Mouse (Mus musculus) ES-Bruce4 (cell line): ENCODE results near the gene Coro1b. TPM values are rescaled to one million over a fixed set of nuclear protein-coding genes. Genes with fewer than 3 reads are reported as not detected.

Source experiments
- H3K27ac ChIP-seq: 2 replicates; pipeline ENCODE4 v1.5.1; 2012; ENCODE audit warnings: low read length, inconsistent platforms; ENCODE audit not compliant: insufficient read depth
- H3K27me3 ChIP-seq: 2 replicates; pipeline ENCODE4 v1.6.1; 2012; ENCODE audit warnings: mild to moderate bottlenecking, low read length, inconsistent platforms; ENCODE audit not compliant: control insufficient read depth, poor library complexity, insufficient read depth, severe bottlenecking
- H3K36me3 ChIP-seq: 2 replicates; pipeline ENCODE4 v1.6.1; 2012; ENCODE audit warnings: inconsistent platforms, mild to moderate bottlenecking, low read length, moderate library complexity; ENCODE audit not compliant: control insufficient read depth, poor library complexity, insufficient read depth, severe bottlenecking
- H3K4me1 ChIP-seq: one replicate; pipeline ENCODE4 v1.8.1; 2011; ENCODE audit warnings: low read length; ENCODE audit not compliant: control insufficient read depth, insufficient read depth
- H3K4me3 ChIP-seq: 2 replicates; pipeline ENCODE4 v1.5.1; 2011; ENCODE audit warnings: low read depth, mild to moderate bottlenecking, low read length
- H3K9ac ChIP-seq: 2 replicates; pipeline ENCODE4 v1.6.1; 2012; ENCODE audit warnings: low read depth, mild to moderate bottlenecking, inconsistent platforms; ENCODE audit not compliant: poor library complexity, severe bottlenecking
- H3K9me3 ChIP-seq: replicated peaks from 2 replicates; pipeline ENCODE4 v1.6.1; 2012; ENCODE audit warnings: mild to moderate bottlenecking, low read length, inconsistent platforms; ENCODE audit not compliant: control insufficient read depth, poor library complexity, insufficient read depth, severe bottlenecking
- CTCF ChIP-seq: IDR thresholded peaks from one replicate; pipeline ENCODE4 v1.8.1; 2011; ENCODE audit warnings: low read depth, low read length
- EP300 ChIP-seq: IDR thresholded peaks from 2 replicates; pipeline ENCODE4 v1.6.1; 2011; ENCODE audit warnings: low read depth, low read length; ENCODE audit not compliant: insufficient read depth
- POLR2A ChIP-seq: IDR thresholded peaks from one replicate; pipeline ENCODE4 v1.8.1; 2011; ENCODE audit warnings: low read length; ENCODE audit not compliant: insufficient read depth
- polyA plus RNA-seq: library from polyadenylated mRNA; stranded (reverse); fragments of >200 nt; gene quantifications from 2 replicates; pipeline ENCODE4 v1.2.4, GENCODE M21; 2011; ENCODE audit warnings: low read depth; ENCODE audit not compliant: missing spikeins, insufficient read depth, insufficient read length

The Coro1b gene
- 82.4 and 88.1 TPM in 2 replicates for polyA plus RNA-seq

GRCm38 (mm10) chr19:4148491-4148806 is at the start of gene Coro1b:
Gene Coro1b, plus strand, starts transcription at chr19:4148619.
- Histone ChIP-seq H3K27me3 (no peaks in the 10 kb centered on the region), H3K4me3 (peak within 1 kb of the TSS; percentile 87), H3K9me3 (no peaks in the 10 kb centered on the region), H3K27ac (no peak within 1 kb of the TSS), H3K36me3 (0 out of 2 replicates have a peak, but pooled peaks cover 2% of the 10 kb centered on the region), H3K4me1 (peaks cover 2% of the 10 kb centered on the region), H3K9ac (peak within 1 kb of the TSS; percentile 78)
- no peak for TF ChIP-seq CTCF
- TF ChIP-seq POLR2A = peak; percentile 16
- TF ChIP-seq EP300 = no peak

GRCm38 (mm10) chr19:4099056-4099455 is 49.4 kb upstream of the Coro1b start:
- peaks cover 2% of the 10 kb centered on the region for H3K4me1 ChIP-seq
- H3K9ac ChIP-seq = no peak overlapping the region
- H3K4me3 ChIP-seq = no peak overlapping the region
- H3K36me3 ChIP-seq = no peaks in the 10 kb centered on the region
- H3K27ac ChIP-seq = no peak overlapping the region
- no peaks in the 10 kb centered on the region for H3K27me3 ChIP-seq
- H3K9me3 ChIP-seq = no peaks in the 10 kb centered on the region
- TF ChIP-seq EP300 (0 out of 2 replicates have a peak, but pooled peaks have one; percentile 30), CTCF (peak; percentile 97), POLR2A (no peak)

GRCm38 (mm10) chr19:4099837-4100717 is 48.3 kb upstream of the Coro1b start, which contains the start of gene Pitpnm1:
Gene Pitpnm1, plus strand, starts transcription at chr19:4099998.
- Histone ChIP-seq H3K27ac (no peak within 1 kb of the TSS), H3K36me3 (no peaks in the 10 kb centered on the region), H3K9me3 (no peaks in the 10 kb centered on the region), H3K4me1 (peaks cover 2% of the 10 kb centered on the region), H3K27me3 (no peaks in the 10 kb centered on the region), H3K9ac (peak within 1 kb of the TSS; percentile 32), H3K4me3 (peak within 1 kb of the TSS; percentile 62)
- no peak for TF ChIP-seq POLR2A
- TF ChIP-seq CTCF = no peak
- no peak for TF ChIP-seq EP300

DNA sequence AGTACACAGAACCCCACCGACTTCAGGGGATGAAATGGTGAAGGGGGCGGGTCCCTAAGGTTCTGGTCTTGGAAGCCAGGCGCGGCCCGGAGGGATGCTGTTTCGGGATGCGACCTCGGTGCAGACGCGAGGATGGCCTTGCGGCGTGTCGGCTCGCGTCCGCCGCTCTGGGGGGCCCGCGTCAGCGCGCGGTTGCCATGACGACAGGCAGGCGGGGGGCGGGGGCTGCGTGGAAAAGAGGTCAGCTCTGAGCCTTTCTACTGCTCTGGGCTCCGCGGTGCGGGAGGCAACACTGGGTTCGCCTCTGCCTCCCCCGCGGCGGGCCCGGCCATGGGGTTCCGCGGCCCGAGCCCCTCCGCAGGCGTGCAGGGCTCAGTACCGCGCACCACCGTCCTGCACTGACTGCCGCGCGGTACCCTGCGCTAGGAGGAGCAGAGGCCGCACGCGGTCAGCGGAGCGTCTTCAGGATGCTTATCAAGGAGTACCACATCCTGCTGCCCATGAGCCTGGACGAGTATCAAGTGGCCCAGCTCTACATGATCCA is 47.6 kb upstream of the Coro1b start:
- H3K27ac ChIP-seq = no peak overlapping the region
- H3K36me3 ChIP-seq = no peaks in the 10 kb centered on the region
- no peaks in the 10 kb centered on the region for H3K27me3 ChIP-seq
- peaks cover 2% of the 10 kb centered on the region for H3K4me1 ChIP-seq
- peak overlapping the region; percentile 32 for H3K9ac ChIP-seq
- TF ChIP-seq EP300 (no peak), POLR2A (no peak), CTCF (no peak)
- H3K4me3 ChIP-seq = peak overlapping the region; percentile 62
- no peaks in the 10 kb centered on the region for H3K9me3 ChIP-seq

- TF ChIP-seq POLR2A = no peak
- TF ChIP-seq EP300 = no peak
- TF ChIP-seq CTCF = no peak
- no peaks in the 10 kb centered on the region for H3K36me3 ChIP-seq
- no peak overlapping the region for H3K27ac ChIP-seq
- no peaks in the 10 kb centered on the region for H3K9me3 ChIP-seq
- no peak overlapping the region for H3K9ac ChIP-seq
- H3K27me3 ChIP-seq = no peaks in the 10 kb centered on the region
- no peak overlapping the region; the same call in 1 of the 2 replicates for H3K4me3 ChIP-seq
- peaks cover 2% of the 10 kb centered on the region for H3K4me1 ChIP-seq
Measured at GRCm38 (mm10) chr19:4101466-4101865, 47.0 kb upstream of the Coro1b start.

DNA sequence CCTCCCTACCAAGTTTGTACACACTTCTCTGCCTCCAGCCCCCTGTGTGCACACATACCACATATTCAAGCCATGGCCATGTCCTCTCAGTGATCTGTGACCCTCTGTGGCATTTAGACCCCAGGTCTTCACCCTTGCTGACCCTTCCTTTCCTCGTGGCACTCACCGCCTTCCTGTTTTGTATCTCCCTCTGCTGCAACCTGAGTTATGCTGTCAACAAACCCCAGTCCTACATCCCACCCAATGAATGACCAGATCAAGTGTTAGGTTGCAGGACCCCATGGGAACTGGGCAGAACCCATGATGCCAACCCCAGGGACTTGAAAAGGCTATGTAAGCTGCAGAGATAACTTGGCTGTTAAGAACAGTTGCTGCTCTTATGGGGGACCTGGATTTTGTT is 46.4 kb upstream of the Coro1b start:
- Histone ChIP-seq H3K4me3 (no peak overlapping the region), H3K36me3 (no peaks in the 10 kb centered on the region), H3K4me1 (peaks cover 2% of the 10 kb centered on the region), H3K27ac (no peak overlapping the region), H3K9ac (no peak overlapping the region), H3K27me3 (no peaks in the 10 kb centered on the region), H3K9me3 (no peaks in the 10 kb centered on the region)
- TF ChIP-seq POLR2A (no peak), EP300 (no peak), CTCF (no peak)
